Mouse (Mus musculus) gastrocnemius, adult 2 months (tissue): ENCODE data around the gene Trim2. TPM values are rescaled to one million over a fixed set of nuclear protein-coding genes. Genes with fewer than 3 reads are reported as not detected.

Experiments
- DNase-seq: peaks from one replicate; pipeline ENCODE4 v3.0.0; 2022
- H3K27ac ChIP-seq: fragments of 200-600 bp; 2 replicates; pipeline ENCODE4 v1.8.1; 2022; ENCODE audit warnings: mild to moderate bottlenecking
- H3K4me3 ChIP-seq: fragments of 200-600 bp; 2 replicates; pipeline ENCODE4 v1.8.1; 2022; ENCODE audit warnings: mild to moderate bottlenecking, moderate library complexity
- CTCF ChIP-seq: fragments of 200-600 bp; IDR thresholded peaks from 2 replicates; pipeline ENCODE4 v1.8.1; 2022; ENCODE audit warnings: antibody characterized with exemption, mild to moderate bottlenecking, moderate library complexity
- intact Hi-C: fragments of 180-260 bp; cut with DNase I; formaldehyde crosslinking; loops from one replicate; pipeline ENCODE4 v1.15.1; 2025
- total RNA-seq, 2 experiments: library from RNA; stranded (reverse); gene quantifications; 2 replicates each; pipeline ENCODE4 v1.2.3; 2021

Trim2 gene
- total RNA-seq, 2 experiments from 2014 or later, result 1.2 to 2.0 TPM

- intact Hi-C loops, result no loop called here
- DNase-seq, result no peak
- 0 out of 2 replicates have a peak overlapping the region, but pooled peaks have one; percentile 12 for H3K27ac ChIP-seq
- TF ChIP-seq CTCF, result no peak
- no peak overlapping the region for H3K4me3 ChIP-seq
Measured at GRCm38 (mm10) chr3:84217961-84218351, 88.7 kb downstream of the Trim2 start.

- intact Hi-C loops, result no loop called here
- Histone ChIP-seq H3K4me3 (no peak overlapping the region), H3K27ac (0 out of 2 replicates have a peak overlapping the region, but pooled peaks have one; percentile 12)
- no peak for TF ChIP-seq CTCF
- DNase-seq, result no peak
Measured at GRCm38 (mm10) chr3:84217118-84217960, 89.3 kb downstream of the Trim2 start.

GRCm38 (mm10) chr3:84215743-84216360 lies 90.8 kb downstream of the Trim2 start:
- TF ChIP-seq CTCF, result no peak
- intact Hi-C loops, result no loop called here
- Histone ChIP-seq H3K27ac (peak overlapping the region; percentile 53), H3K4me3 (peak overlapping the region; percentile 53)
- DNase-seq, result no peak

- intact Hi-C loops, result no loop called here
- Histone ChIP-seq H3K27ac (no peak overlapping the region), H3K4me3 (no peak overlapping the region)
- no peak for DNase-seq
- no peak for TF ChIP-seq CTCF
Measured at GRCm38 (mm10) chr3:84215253-84215652, 91.4 kb downstream of the Trim2 start.

- H3K4me3 ChIP-seq, result no peak overlapping the region
- no peak for TF ChIP-seq CTCF
- no peak for DNase-seq
- intact Hi-C loops, result no loop called here
- H3K27ac ChIP-seq, result no peak overlapping the region
Measured at GRCm38 (mm10) chr3:84214501-84214900, 92.2 kb downstream of the Trim2 start.

GRCm38 (mm10) chr3:84211340-84211875 lies 95.3 kb downstream of the Trim2 start:
- no peak for TF ChIP-seq CTCF
- DNase-seq, result no peak
- Histone ChIP-seq H3K27ac (no peak overlapping the region), H3K4me3 (no peak overlapping the region)
- intact Hi-C loops, result no loop called here

GRCm38 (mm10) chr3:84208917-84209513 lies 97.7 kb downstream of the Trim2 start:
- Histone ChIP-seq H3K4me3 (no peak overlapping the region), H3K27ac (0 out of 2 replicates have a peak overlapping the region, but pooled peaks have one; percentile 28)
- intact Hi-C loops, result no loop called here
- no peak for DNase-seq
- TF ChIP-seq CTCF, result no peak

- DNase-seq, result no peak
- TF ChIP-seq CTCF, result no peak
- intact Hi-C loops, result no loop called here
- Histone ChIP-seq H3K4me3 (no peak overlapping the region), H3K27ac (no peak overlapping the region)
Measured at GRCm38 (mm10) chr3:84208475-84208874, 98.2 kb downstream of the Trim2 start.

GRCm38 (mm10) chr3:84207366-84207765 lies 99.3 kb downstream of the Trim2 start:
- DNase-seq, result peak; percentile 52
- intact Hi-C loops, result no loop called here
- Histone ChIP-seq H3K27ac (no peak overlapping the region), H3K4me3 (no peak overlapping the region)
- TF ChIP-seq CTCF, result no peak

GRCm38 (mm10) chr3:84206106-84206505 lies 100.6 kb downstream of the Trim2 start:
- intact Hi-C loops, result no loop called here
- Histone ChIP-seq H3K27ac (no peak overlapping the region), H3K4me3 (no peak overlapping the region)
- no peak for DNase-seq
- TF ChIP-seq CTCF, result no peak

GRCm38 (mm10) chr3:84205650-84206049 lies 101.0 kb downstream of the Trim2 start:
- DNase-seq, result no peak
- Histone ChIP-seq H3K27ac (no peak overlapping the region), H3K4me3 (no peak overlapping the region)
- TF ChIP-seq CTCF, result no peak
- intact Hi-C loops, result no loop called here

GRCm38 (mm10) chr3:84204640-84205039 lies 102.0 kb downstream of the Trim2 start:
- TF ChIP-seq CTCF, result no peak
- H3K4me3 ChIP-seq, result no peak overlapping the region
- intact Hi-C loops, result no loop called here
- no peak for DNase-seq
- no peak overlapping the region for H3K27ac ChIP-seq
